Mouse (Mus musculus): ENCODE measurements around the gene Cyp46a1. TPM values are rescaled to one million over a fixed set of nuclear protein-coding genes. Genes with fewer than 3 reads are reported as not detected.

The Cyp46a1 gene
- total and polyA plus RNA-seq, 3 experiments: not detected

- no peak overlapping the region for H3K9ac ChIP-seq (ENCODE audit: insufficient read depth, low read depth)
- H3K27ac ChIP-seq (ENCODE audit: insufficient read depth, low read depth): no peak overlapping the region
- no peak for TF ChIP-seq RAD21 (IDR thresholded peaks at IDR 0.05; ENCODE audit: low read depth, low read length)
- TF ChIP-seq TBP (conservative IDR thresholded peaks at IDR 0.05; ENCODE audit: low read depth, low read length): no peak
- no peak for TF ChIP-seq USF2 (conservative IDR thresholded peaks at IDR 0.05; ENCODE audit: low read depth, low read length)
- TF ChIP-seq PAX5 (IDR thresholded peaks at IDR 0.05; ENCODE audit: low read length): no peak
- no peak for TF ChIP-seq MAZ (IDR thresholded peaks at IDR 0.05; ENCODE audit: low read depth, low read length)
- no peak for TF ChIP-seq SMC3 (IDR thresholded peaks at IDR 0.05; ENCODE audit: low read depth, low read length)
- H3K4me2 ChIP-seq (ENCODE audit: insufficient read depth, low read depth, poor library complexity, severe bottlenecking): no peak overlapping the region
- H3K9me3 ChIP-seq (replicated peaks; ENCODE audit: low read length): peaks cover 3% of the 10 kb centered on the region
- in situ Hi-C loops (cut with MboI; ENCODE audit: low pct_ligation_motif_present, low pct_unique_long_range_greater_than_20kb, low sequenced_read_pairs) (no loop called here), dilution Hi-C loops (cut with MboI; ENCODE audit: extremely low pct_ligation_motif_present, extremely low pct_unique_long_range_greater_than_20kb, low sequenced_read_pairs) (no loop called here)
- no peak for DNase-seq (ENCODE audit: extremely low read depth)
- H3K36me3 ChIP-seq (replicated peaks in 1 of 2; ENCODE audit: control insufficient read depth in 1 of 2, insufficient read depth in 1 of 2, low read length in 1 of 2): no peaks in the 10 kb centered on the region
- no peak overlapping the region for H3K4me3 ChIP-seq (replicated peaks in 1 of 3; ENCODE audit: low read depth in 2 of 3, low read length in 2 of 3, poor library complexity in 1 of 3)
- no peaks in the 10 kb centered on the region for H3K79me2 ChIP-seq (replicated peaks; ENCODE audit: control insufficient read depth, extremely low read depth, insufficient read depth, poor library complexity, severe bottlenecking)
- H3K27me3 ChIP-seq (replicated peaks): peaks cover 89% of the 10 kb centered on the region
- H3K4me1 ChIP-seq (ENCODE audit: control insufficient read depth in 1 of 2, insufficient read depth in 2 of 2): no peaks in the 10 kb centered on the region
These were observed 39.4 kb downstream of the Cyp46a1 start for GRCm38 (mm10) chr12:108373611-108374010.

- H3K9ac ChIP-seq (ENCODE audit: insufficient read depth, low read depth): no peak overlapping the region
- in situ Hi-C loops (cut with MboI; ENCODE audit: low pct_ligation_motif_present, low pct_unique_long_range_greater_than_20kb, low sequenced_read_pairs): no loop called here
- H3K9me3 ChIP-seq (replicated peaks; ENCODE audit: low read length): no peaks in the 10 kb centered on the region
- H3K36me3 ChIP-seq (replicated peaks in 1 of 2; ENCODE audit: control insufficient read depth in 1 of 2, insufficient read depth in 1 of 2, low read length in 1 of 2): no peaks in the 10 kb centered on the region
- dilution Hi-C loops (cut with MboI; ENCODE audit: extremely low pct_ligation_motif_present, extremely low pct_unique_long_range_greater_than_20kb, low sequenced_read_pairs): no loop called here
- H3K27ac ChIP-seq (ENCODE audit: insufficient read depth, low read depth): no peak overlapping the region
- peaks cover 85% of the 10 kb centered on the region for H3K27me3 ChIP-seq (replicated peaks)
- DNase-seq (ENCODE audit: extremely low read depth): no peak
- no peaks in the 10 kb centered on the region for H3K4me1 ChIP-seq (ENCODE audit: control insufficient read depth in 1 of 2, insufficient read depth in 2 of 2)
- no peaks in the 10 kb centered on the region for H3K79me2 ChIP-seq (replicated peaks; ENCODE audit: control insufficient read depth, extremely low read depth, insufficient read depth, poor library complexity, severe bottlenecking)
- H3K4me3 ChIP-seq (replicated peaks in 1 of 3; ENCODE audit: low read depth in 2 of 3, low read length in 2 of 3, poor library complexity in 1 of 3): no peak overlapping the region
- TF ChIP-seq NELFE (IDR thresholded peaks at IDR 0.05; ENCODE audit: low read depth, low read length): no peak
- no peak for TF ChIP-seq NRF1 (IDR thresholded peaks at IDR 0.05; ENCODE audit: low read depth, low read length)
- TF ChIP-seq HCFC1 (IDR thresholded peaks at IDR 0.05; ENCODE audit: low read depth, low read length): no peak
- TF ChIP-seq ZMIZ1 (IDR thresholded peaks at IDR 0.05; ENCODE audit: low read depth, low read length): no peak
- TF ChIP-seq SIN3A (IDR thresholded peaks at IDR 0.05; ENCODE audit: low read length): no peak
- TF ChIP-seq POLR2A (IDR thresholded peaks at IDR 0.05; ENCODE audit: low read depth, low read length): no peak
- TF ChIP-seq IRF4 (IDR thresholded peaks at IDR 0.05; ENCODE audit: low read depth, low read length): no peak
- TF ChIP-seq MEF2A (IDR thresholded peaks at IDR 0.05; ENCODE audit: borderline replicate concordance, low read depth, low read length): no peak
- TF ChIP-seq JUN (IDR thresholded peaks at IDR 0.05; ENCODE audit: insufficient read depth, low read depth, low read length): no peak
- TF ChIP-seq JUND (conservative IDR thresholded peaks at IDR 0.05; ENCODE audit: low read depth, low read length): no peak
- no peak for TF ChIP-seq SMC3 (IDR thresholded peaks at IDR 0.05; ENCODE audit: low read depth, low read length)
- no peak for TF ChIP-seq RAD21 (IDR thresholded peaks at IDR 0.05; ENCODE audit: low read depth, low read length)
- no peak for TF ChIP-seq MXI1 (IDR thresholded peaks at IDR 0.05; ENCODE audit: low read depth, low read length)
- no peak for TF ChIP-seq ZNF384 (IDR thresholded peaks at IDR 0.05; ENCODE audit: low read depth, low read length)
- no peak for TF ChIP-seq CHD1 (IDR thresholded peaks at IDR 0.05; ENCODE audit: low read depth, low read length)
- no peak for TF ChIP-seq KAT2A (IDR thresholded peaks at IDR 0.05; ENCODE audit: insufficient replicate concordance, low read length)
- TF ChIP-seq ETS1 (conservative IDR thresholded peaks at IDR 0.05; ENCODE audit: low read depth, low read length): no peak
- TF ChIP-seq MAFK (IDR thresholded peaks at IDR 0.05; ENCODE audit: insufficient replicate concordance, low read length): no peak
- no peak for TF ChIP-seq EP300 (IDR thresholded peaks at IDR 0.05; ENCODE audit: low read length)
- H3K4me2 ChIP-seq (ENCODE audit: insufficient read depth, low read depth, poor library complexity, severe bottlenecking): no peak overlapping the region
These were observed 40.5 kb downstream of the Cyp46a1 start for GRCm38 (mm10) chr12:108374689-108375088.
